Mouse (Mus musculus): ENCODE results near the gene Aanat.

DNA sequence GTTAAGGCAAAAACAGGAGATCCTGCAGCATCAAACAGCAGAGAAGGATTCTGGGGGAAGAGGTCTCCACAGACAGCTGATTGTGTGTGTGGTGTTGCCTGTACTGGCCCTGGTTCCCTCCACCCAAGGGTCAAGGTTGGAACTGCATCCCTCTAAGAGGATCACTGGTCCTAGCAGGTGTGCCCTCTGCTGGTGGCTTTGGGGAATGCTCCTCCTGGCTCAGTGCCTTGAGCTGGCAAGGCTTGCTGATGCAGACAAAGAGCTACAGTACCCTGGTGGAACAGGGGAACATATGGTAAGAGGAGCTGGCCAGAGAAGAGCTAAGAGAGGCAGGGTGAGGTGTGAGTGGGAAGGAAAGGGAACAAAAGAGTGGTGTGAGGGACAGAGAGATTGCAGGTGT lies 6.2 kb downstream of the Aanat start:
- TF ChIP-seq GATA1 (IDR thresholded peaks at IDR 0.05; ENCODE audit: low read length) (no peak), TAL1 (IDR thresholded peaks at IDR 0.05; ENCODE audit: low read length) (no peak)

Measured in erythroblast, embryonic 14.5 days (primary cell).